Comparison of ENCODE assay signal across 15 mouse cellular contexts in genomic region chr14:76148294-76148693, GRCm38 (mm10).
"Had no signal": no experiment of that assay in that cellular context is flagged by ENCODE, and none has a peak within 500 bp of the region (broad histone marks: within the 10 kb centered on the region; RNA-seq: fewer than 3 reads in every experiment).

No protein-coding gene starts in this region.

- H3K4me3 ChIP-seq: neural tube, embryonic 12.5 days; neural tube, embryonic 13.5 days; neural tube, embryonic 15.5 days; stomach, embryonic 15.5 days had no signal

- H3K4me2 ChIP-seq: neural tube, embryonic 12.5 days; neural tube, embryonic 13.5 days; neural tube, embryonic 15.5 days; stomach, embryonic 15.5 days had no signal

- H3K9ac ChIP-seq: neural tube, embryonic 12.5 days; neural tube, embryonic 13.5 days; neural tube, embryonic 15.5 days; stomach, embryonic 15.5 days had no signal

- H3K36me3 ChIP-seq: neural tube, embryonic 12.5 days; neural tube, embryonic 13.5 days; neural tube, embryonic 15.5 days; stomach, embryonic 15.5 days had no signal

- H3K4me1 ChIP-seq: neural tube, embryonic 12.5 days had no signal

- H3K9me3 ChIP-seq: neural tube, embryonic 12.5 days; neural tube, embryonic 13.5 days; neural tube, embryonic 15.5 days; stomach, embryonic 15.5 days had no signal

- DNase-seq: retina, postnatal 1 day; right cerebral cortex, adult 18-20 months; right cerebral cortex, postnatal 14 days; right cerebral cortex, postnatal 25 days; right cerebral cortex, postnatal 4 days; spleen, adult 18-20 months; thymus, adult 18-20 months; thymus, adult 2 months; thymus, postnatal 14 days; thymus, postnatal 25 days; thymus, postnatal 36 days had no signal

- H3K27ac ChIP-seq: neural tube, embryonic 12.5 days; neural tube, embryonic 13.5 days; neural tube, embryonic 15.5 days; stomach, embryonic 15.5 days had no signal

- H3K27me3 ChIP-seq: neural tube, embryonic 12.5 days; neural tube, embryonic 13.5 days; neural tube, embryonic 15.5 days; stomach, embryonic 15.5 days had no signal
